Comparison of ENCODE assay signal across 7 mouse cellular contexts in genomic region chr1:187918939-187919338, GRCm38 (mm10).
"Had no signal": no experiment of that assay in that cellular context is flagged by ENCODE, and none has a peak within 500 bp of the region (broad histone marks: within the 10 kb centered on the region; RNA-seq: fewer than 3 reads in every experiment).

No protein-coding gene starts in this region.

- DNase-seq: kidney, postnatal 25 days; liver, embryonic 13.5 days; liver, postnatal 0 days; lung, postnatal 14 days; spleen, adult 18-20 months; thymus, adult 2 months; thymus, postnatal 36 days had no signal
